Mouse (Mus musculus) brain, embryonic 14.5 days (tissue): ENCODE data around the gene AL732309.1.

Experiments
- CTCF ChIP-seq: fragments of 200-500 bp; IDR thresholded peaks from 2 replicates; pipeline ENCODE4 v1.5.1; 2012; ENCODE audit warnings: inconsistent platforms, mild to moderate bottlenecking, moderate library complexity, borderline replicate concordance; ENCODE audit not compliant: insufficient read depth, insufficient read length; ENCODE audit errors: extremely low read depth
- POLR2A ChIP-seq: fragments of 200-500 bp; IDR thresholded peaks from 2 replicates; pipeline ENCODE4 v1.6.1; 2012; ENCODE audit warnings: mild to moderate bottlenecking, inconsistent platforms, borderline replicate concordance; ENCODE audit not compliant: poor library complexity, insufficient read depth, insufficient read length, severe bottlenecking; ENCODE audit errors: extremely low read depth

- TF ChIP-seq CTCF (no peak), POLR2A (no peak)
These were observed 2.5 kb downstream of the AL732309.1 start for GRCm38 (mm10) chr2:25244144-25244543.
